Mouse (Mus musculus): Measurements from ENCODE around the gene Speer4b. TPM values are rescaled to one million over a fixed set of nuclear protein-coding genes. Genes with fewer than 3 reads are reported as not detected.

Gene Speer4b
- polyA plus RNA-seq, 1 experiment = not detected

DNA sequence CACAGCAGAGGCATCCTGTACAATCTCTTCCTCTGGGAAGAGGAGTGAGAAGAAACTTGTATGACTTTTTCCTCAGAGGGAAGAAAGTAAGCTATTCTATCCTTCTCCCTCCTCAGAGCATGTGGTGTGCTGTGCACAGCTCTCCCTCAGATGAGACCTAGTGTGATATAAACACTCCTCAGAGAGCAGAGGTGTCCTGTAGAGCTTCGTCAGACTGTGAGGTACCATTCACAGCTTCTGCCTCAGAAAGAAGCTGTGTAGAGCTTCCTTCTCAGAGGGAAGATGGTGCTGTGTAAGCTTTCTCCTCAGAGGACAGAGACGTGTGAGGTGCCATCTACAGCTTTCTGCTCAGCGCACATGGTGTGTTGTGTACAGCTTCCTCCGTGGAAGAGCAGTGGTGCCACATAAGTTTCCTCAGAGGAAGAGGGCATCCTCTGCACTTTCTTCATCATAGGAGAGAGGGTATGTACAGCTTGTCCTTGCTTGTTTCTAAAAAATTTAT lies 26.2 kb downstream of the Speer4b start:
- H3K27ac ChIP-seq (ENCODE audit: insufficient read depth, low read depth, low read length) = no peak overlapping the region
- no peak for TF ChIP-seq POLR2A (IDR thresholded peaks at IDR 0.05; ENCODE audit: low read depth, low read length)
- TF ChIP-seq CTCF (IDR thresholded peaks at IDR 0.05; ENCODE audit: extremely low read depth, insufficient read length, insufficient replicate concordance, low read depth, low read length) = no peak
- WGBS = 74% methylated on average over 4 of the region's 4 CpGs
- no peaks in the 10 kb centered on the region for H3K36me3 ChIP-seq (ENCODE audit: control insufficient read depth, insufficient read depth, low read length)
- H3K4me1 ChIP-seq (ENCODE audit: control insufficient read depth, insufficient read depth, insufficient read length, low read length) = no peaks in the 10 kb centered on the region
- no peak overlapping the region for H3K4me3 ChIP-seq (ENCODE audit: low read depth, low read length)
- no peaks in the 10 kb centered on the region for H3K27me3 ChIP-seq (ENCODE audit: control insufficient read depth, insufficient read depth, low read length)

- Histone ChIP-seq H3K4me1 (ENCODE audit: control insufficient read depth, insufficient read depth, insufficient read length, low read length) (no peaks in the 10 kb centered on the region), H3K4me3 (ENCODE audit: low read depth, low read length) (no peak overlapping the region), H3K27ac (ENCODE audit: insufficient read depth, low read depth, low read length) (no peak overlapping the region), H3K36me3 (ENCODE audit: control insufficient read depth, insufficient read depth, low read length) (no peaks in the 10 kb centered on the region), H3K27me3 (ENCODE audit: control insufficient read depth, insufficient read depth, low read length) (no peaks in the 10 kb centered on the region)
- no peak for TF ChIP-seq POLR2A (IDR thresholded peaks at IDR 0.05; ENCODE audit: low read depth, low read length)
- TF ChIP-seq CTCF (IDR thresholded peaks at IDR 0.05; ENCODE audit: extremely low read depth, insufficient read length, insufficient replicate concordance, low read depth, low read length) = no peak
- 40% methylated on average over 1 of the region's 1 CpGs for WGBS
Measured at GRCm38 (mm10) chr5:27457686-27458085, 43.6 kb downstream of the Speer4b start.

DNA sequence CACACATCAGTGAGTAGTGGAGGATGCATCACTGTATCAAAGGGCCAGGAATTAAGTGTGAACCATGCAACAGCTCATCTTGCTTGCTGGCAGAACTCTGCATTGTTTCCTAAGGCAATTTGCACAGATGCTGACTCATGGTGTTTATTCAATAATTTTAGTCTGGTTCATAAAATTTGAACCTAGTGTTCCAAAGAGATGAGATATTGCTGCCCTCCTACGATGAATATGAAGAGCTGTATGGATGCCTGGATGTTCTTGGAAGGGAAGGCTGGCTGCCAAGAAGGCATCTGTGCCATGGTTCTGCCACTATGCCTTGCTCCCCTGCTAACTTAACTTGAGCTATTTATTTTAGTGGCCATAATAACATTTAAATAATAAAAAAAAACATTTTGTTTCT lies 44.3 kb downstream of the Speer4b start:
- Histone ChIP-seq H3K27me3 (ENCODE audit: control insufficient read depth, insufficient read depth, low read length) (no peaks in the 10 kb centered on the region), H3K27ac (ENCODE audit: insufficient read depth, low read depth, low read length) (no peak overlapping the region), H3K36me3 (ENCODE audit: control insufficient read depth, insufficient read depth, low read length) (no peaks in the 10 kb centered on the region), H3K4me3 (ENCODE audit: low read depth, low read length) (no peak overlapping the region), H3K4me1 (ENCODE audit: control insufficient read depth, insufficient read depth, insufficient read length, low read length) (no peaks in the 10 kb centered on the region)
- no peak for TF ChIP-seq CTCF (IDR thresholded peaks at IDR 0.05; ENCODE audit: extremely low read depth, insufficient read length, insufficient replicate concordance, low read depth, low read length)
- TF ChIP-seq POLR2A (IDR thresholded peaks at IDR 0.05; ENCODE audit: low read depth, low read length) = no peak
- 83% methylated on average over 1 of the region's 1 CpGs for WGBS

GRCm38 (mm10) chr5:27454386-27454785 lies 46.9 kb downstream of the Speer4b start:
- no peak overlapping the region for H3K4me3 ChIP-seq (ENCODE audit: low read depth, low read length)
- 73% methylated on average over 3 of the region's 3 CpGs for WGBS
- H3K27ac ChIP-seq (ENCODE audit: insufficient read depth, low read depth, low read length) = no peak overlapping the region
- H3K4me1 ChIP-seq (ENCODE audit: control insufficient read depth, insufficient read depth, insufficient read length, low read length) = no peaks in the 10 kb centered on the region
- TF ChIP-seq POLR2A (IDR thresholded peaks at IDR 0.05; ENCODE audit: low read depth, low read length) = no peak
- TF ChIP-seq CTCF (IDR thresholded peaks at IDR 0.05; ENCODE audit: extremely low read depth, insufficient read length, insufficient replicate concordance, low read depth, low read length) = no peak
- no peaks in the 10 kb centered on the region for H3K27me3 ChIP-seq (ENCODE audit: control insufficient read depth, insufficient read depth, low read length)
- H3K36me3 ChIP-seq (ENCODE audit: control insufficient read depth, insufficient read depth, low read length) = no peaks in the 10 kb centered on the region

DNA sequence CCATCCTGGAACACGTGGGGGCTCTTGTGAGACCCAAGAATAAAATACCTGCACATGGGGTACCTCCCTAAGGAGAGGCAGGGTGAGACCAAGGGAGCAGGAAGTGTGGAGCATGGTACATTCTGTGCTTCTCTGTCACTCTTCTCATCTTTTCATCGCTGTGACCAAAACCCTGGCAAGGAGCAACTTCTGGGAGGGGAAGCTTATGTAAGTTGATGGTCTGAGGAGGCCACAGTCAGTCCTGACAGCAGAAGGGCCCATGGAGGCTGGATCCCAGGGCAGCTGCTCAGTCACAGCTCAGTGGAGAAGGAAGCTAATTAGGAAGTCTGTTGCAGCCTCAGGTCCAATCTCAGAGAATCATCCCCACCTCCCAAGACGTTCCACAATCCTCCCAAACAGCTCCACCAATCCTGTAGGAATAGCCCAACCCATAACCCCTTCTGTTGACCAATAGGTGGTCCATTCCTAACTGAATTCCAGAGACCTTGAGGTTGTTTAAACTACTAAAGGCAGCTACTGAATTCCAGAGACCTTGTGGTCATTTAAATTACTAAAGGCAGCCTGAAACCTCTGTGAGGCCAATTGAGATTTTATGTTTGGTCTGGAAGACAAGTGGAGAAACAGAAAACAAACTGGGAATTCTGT lies 47.9 kb downstream of the Speer4b start:
- H3K36me3 ChIP-seq (ENCODE audit: control insufficient read depth, insufficient read depth, low read length) = no peaks in the 10 kb centered on the region
- no peaks in the 10 kb centered on the region for H3K27me3 ChIP-seq (ENCODE audit: control insufficient read depth, insufficient read depth, low read length)
- no peaks in the 10 kb centered on the region for H3K4me1 ChIP-seq (ENCODE audit: control insufficient read depth, insufficient read depth, insufficient read length, low read length)
- no peak for TF ChIP-seq CTCF (IDR thresholded peaks at IDR 0.05; ENCODE audit: extremely low read depth, insufficient read length, insufficient replicate concordance, low read depth, low read length)
- no peak for TF ChIP-seq POLR2A (IDR thresholded peaks at IDR 0.05; ENCODE audit: low read depth, low read length)
- no peak overlapping the region for H3K27ac ChIP-seq (ENCODE audit: insufficient read depth, low read depth, low read length)
- H3K4me3 ChIP-seq (ENCODE audit: low read depth, low read length) = no peak overlapping the region
- 38% methylated on average over 3 of the region's 3 CpGs for WGBS

All from small intestine, adult 2 months (tissue).